Mouse (Mus musculus) megakaryocyte, embryonic 14.5 days (primary cell): ENCODE measurements at regions not wholly inside any gene's neighbourhood (a gene's known extent, or its start where the extent isn't known, plus 50 kb on each side); places are given as distances from the start of the nearest gene placed in this dataset.

Experiments
- FLI1 ChIP-seq: IDR thresholded peaks from 2 replicates; pipeline ENCODE4 v1.6.1; 2012; ENCODE audit warnings: low read length, inconsistent platforms, mixed read lengths
- GATA1 ChIP-seq: IDR thresholded peaks from 3 replicates; pipeline ENCODE4 v1.6.1; 2012; ENCODE audit warnings: mixed read lengths, low read length, inconsistent platforms, borderline replicate concordance

DNA sequence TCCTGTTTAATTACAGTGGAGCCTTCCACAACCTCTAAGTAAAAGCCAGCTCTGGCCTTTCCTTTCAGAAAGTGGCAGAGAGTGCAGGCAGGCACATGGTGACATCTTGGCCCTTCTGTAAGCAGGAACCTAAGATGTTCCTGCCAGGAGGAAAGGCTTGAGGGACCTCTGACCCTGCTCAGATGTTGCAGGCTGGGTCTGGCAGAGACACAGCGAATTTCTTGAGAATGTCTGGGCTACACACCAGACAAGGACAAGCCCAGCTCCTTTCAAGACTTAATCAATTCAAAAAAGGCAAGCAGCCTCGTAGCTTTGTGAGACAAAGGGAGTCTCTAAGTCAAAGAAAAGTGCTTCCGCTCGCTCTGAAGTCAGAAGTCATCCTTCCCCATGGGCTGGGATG, 79.2 kb upstream of the 4930583I09Rik start:
- TF ChIP-seq GATA1 (no peak), FLI1 (no peak)
